Mouse (Mus musculus): ENCODE measurements around the gene Tmem88. TPM values are rescaled to one million over a fixed set of nuclear protein-coding genes. Genes with fewer than 3 reads are reported as not detected.

Tmem88 gene
- polyA plus RNA-seq, 1 experiment from 2014 or later, result 5.9 TPM

DNA sequence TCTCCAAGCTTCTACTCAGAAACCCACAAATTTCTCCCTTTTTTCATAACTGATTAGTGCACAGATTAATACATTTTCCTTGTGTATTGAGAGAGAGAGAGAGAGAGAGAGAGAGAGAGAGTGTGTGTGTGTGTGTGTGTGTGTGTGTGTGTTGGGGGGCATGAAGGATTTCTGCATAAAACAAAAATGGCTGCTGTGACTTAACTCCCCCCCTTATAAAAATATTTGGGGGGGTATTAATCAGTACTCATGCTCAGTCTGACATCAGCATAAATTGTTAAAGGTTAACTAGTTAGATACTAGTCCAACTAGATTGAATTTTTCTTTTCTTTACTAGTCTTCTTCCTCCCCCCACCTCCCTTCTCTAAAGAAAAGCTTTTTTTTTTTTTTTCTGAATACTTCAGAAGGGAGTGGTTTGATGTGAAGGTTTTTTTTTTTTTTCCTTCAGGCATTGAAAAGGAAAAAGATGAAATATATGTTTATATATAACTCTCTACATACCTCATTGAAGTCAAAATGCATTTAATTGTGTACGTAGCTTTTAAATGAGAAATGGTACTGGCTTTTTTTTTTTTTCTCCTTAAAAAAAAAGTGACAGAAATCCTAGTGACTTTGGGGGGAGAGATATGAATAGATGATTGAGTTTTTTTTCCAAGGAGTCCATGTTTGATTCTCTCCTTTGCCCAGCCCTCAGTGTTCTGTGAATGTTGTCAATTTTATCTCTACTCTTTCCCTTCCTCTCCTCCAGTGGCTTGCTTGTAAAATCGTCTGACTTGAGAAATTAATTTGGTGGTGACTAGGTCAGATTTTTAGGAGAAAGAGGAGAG is 27.8 kb downstream of the Tmem88 start:
- H3K9me3 ChIP-seq (replicated peaks; ENCODE audit: control insufficient read depth, low read length, poor library complexity, severe bottlenecking), result no peaks in the 10 kb centered on the region
- ATAC-seq, result no peak
- peak overlapping the region; percentile 96 for H3K4me2 ChIP-seq (ENCODE audit: low read length)
- H3K27ac ChIP-seq (ENCODE audit: low read length), result peak overlapping the region; percentile 100
- peaks cover 29% of the 10 kb centered on the region for H3K4me1 ChIP-seq (ENCODE audit: control insufficient read depth, insufficient read depth, low read length)
- H3K9ac ChIP-seq (ENCODE audit: low read depth, low read length), result peak overlapping the region; percentile 100
- no peaks in the 10 kb centered on the region for H3K27me3 ChIP-seq (ENCODE audit: control insufficient read depth, insufficient read depth, low read depth, low read length)
- no peaks in the 10 kb centered on the region for H3K36me3 ChIP-seq (ENCODE audit: control insufficient read depth, insufficient read depth, low read length)
- peak overlapping the region; percentile 92 for H3K4me3 ChIP-seq (ENCODE audit: low read depth, low read length)
- WGBS, result 13% methylated on average over 2 of the region's 2 CpGs

- Histone ChIP-seq H3K4me3 (ENCODE audit: low read depth, low read length) (peak within 1 kb of the TSS; percentile 92), H3K4me2 (ENCODE audit: low read length) (peak within 1 kb of the TSS; percentile 96), H3K4me1 (ENCODE audit: control insufficient read depth, insufficient read depth, low read length) (peaks cover 37% of the 10 kb centered on the region), H3K27ac (ENCODE audit: low read length) (peak within 1 kb of the TSS; percentile 100), H3K9me3 (replicated peaks; ENCODE audit: control insufficient read depth, low read length, poor library complexity, severe bottlenecking) (no peaks in the 10 kb centered on the region), H3K27me3 (ENCODE audit: control insufficient read depth, insufficient read depth, low read depth, low read length) (no peaks in the 10 kb centered on the region), H3K36me3 (ENCODE audit: control insufficient read depth, insufficient read depth, low read length) (no peaks in the 10 kb centered on the region), H3K9ac (ENCODE audit: low read depth, low read length) (peak within 1 kb of the TSS; percentile 100)
- 4% methylated on average over 8 of the region's 34 CpGs for WGBS
- no peak for ATAC-seq
Measured at GRCm38 (mm10) chr11:69369215-69369989, 28.6 kb downstream of the Tmem88 start, which contains the start of gene Chd3. Chd3 (minus strand) TSS chr11:69369406.

DNA sequence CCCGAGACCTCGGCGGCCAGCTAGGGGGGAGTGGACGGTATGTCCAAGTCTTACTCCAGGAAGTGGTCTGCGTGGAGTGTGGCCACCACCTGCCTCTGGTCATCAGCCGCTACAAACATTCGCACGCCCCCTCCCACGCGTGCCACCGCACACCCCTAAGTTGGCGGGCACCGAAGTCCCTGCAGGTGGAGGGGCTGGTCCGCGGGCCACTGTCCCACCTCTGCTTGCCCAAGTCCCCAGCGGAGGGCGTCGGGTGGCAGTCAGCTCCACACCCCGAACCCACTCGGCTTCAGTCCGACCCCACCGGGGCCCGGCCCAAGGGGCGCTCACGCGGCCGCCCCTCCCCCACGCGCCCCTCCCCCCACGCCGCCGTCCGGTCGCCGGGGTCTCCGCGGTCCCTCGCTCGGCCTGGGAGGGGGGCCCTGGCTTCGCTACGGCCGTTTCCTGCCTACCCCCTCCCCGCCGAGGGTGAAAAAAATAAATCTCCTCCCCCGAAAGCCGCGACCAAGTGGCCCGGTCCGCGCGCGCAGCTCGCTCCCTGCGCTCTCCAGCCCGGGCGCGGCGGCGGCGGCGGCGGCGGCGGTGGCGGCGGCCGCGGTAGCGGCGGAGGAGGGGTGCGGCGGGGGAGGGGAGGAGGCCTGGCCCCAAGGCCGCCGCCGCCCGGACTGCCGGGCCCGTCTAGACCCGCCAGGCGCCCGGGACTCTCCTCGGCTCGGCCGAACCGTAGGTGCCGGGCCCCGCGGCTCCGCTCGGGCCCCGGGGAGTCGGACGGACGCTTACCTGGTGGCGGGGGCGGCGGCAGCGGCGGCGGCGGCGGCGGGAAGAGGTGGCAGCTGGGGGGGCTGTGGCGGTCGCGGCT is 29.4 kb downstream of the Tmem88 start:
- Histone ChIP-seq H3K4me3 (ENCODE audit: low read depth, low read length) (peak overlapping the region; percentile 92), H3K9ac (ENCODE audit: low read depth, low read length) (peak overlapping the region; percentile 100), H3K4me1 (ENCODE audit: control insufficient read depth, insufficient read depth, low read length) (peaks cover 39% of the 10 kb centered on the region), H3K27ac (ENCODE audit: low read length) (peak overlapping the region; percentile 100), H3K9me3 (replicated peaks; ENCODE audit: control insufficient read depth, low read length, poor library complexity, severe bottlenecking) (no peaks in the 10 kb centered on the region), H3K4me2 (ENCODE audit: low read length) (peak overlapping the region; percentile 96), H3K36me3 (ENCODE audit: control insufficient read depth, insufficient read depth, low read length) (0 out of 2 replicates have a peak, but pooled peaks cover under 1% of the 10 kb centered on the region), H3K27me3 (ENCODE audit: control insufficient read depth, insufficient read depth, low read depth, low read length) (no peaks in the 10 kb centered on the region)
- under 1% methylated on average over 46 of the region's 106 CpGs for WGBS
- ATAC-seq, result peak; percentile 6; the same call in 1 of the 2 replicates

DNA sequence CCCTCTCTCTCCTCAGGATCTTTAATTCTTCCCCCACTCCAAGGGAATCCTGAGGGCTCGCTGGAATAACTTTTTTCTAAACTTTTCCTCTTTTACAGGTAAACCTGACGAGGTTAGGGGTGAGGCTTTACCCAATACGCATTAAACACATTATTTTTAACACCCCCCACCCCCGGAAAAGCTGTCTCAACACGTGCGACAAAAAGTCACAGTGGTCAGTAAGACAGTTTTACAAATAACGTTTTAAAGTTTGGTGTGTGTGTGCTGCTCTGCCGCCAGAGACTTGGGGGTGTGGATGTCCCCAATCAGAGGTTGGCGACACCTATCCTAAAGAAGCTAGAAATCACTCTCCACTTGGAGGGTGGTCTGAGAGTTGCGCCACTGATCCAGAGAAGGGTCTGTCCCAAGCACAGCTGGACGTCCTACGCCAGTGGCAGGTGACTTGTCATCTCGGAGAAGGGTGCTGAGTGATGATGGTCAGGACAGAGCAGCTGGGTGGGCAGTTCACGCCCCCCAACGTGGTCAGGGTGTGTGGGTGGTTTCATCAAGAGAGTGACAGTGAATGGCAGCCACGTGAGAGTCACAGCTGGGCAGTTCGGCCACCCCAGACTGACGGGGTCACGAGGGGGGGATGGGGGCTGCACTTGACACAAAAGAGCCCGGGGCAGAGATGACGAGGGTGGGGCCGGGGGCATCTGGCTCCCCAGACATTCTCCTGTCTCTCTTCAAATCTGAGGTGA is 30.2 kb downstream of the Tmem88 start:
- Histone ChIP-seq H3K4me3 (ENCODE audit: low read depth, low read length) (peak overlapping the region; percentile 92), H3K9ac (ENCODE audit: low read depth, low read length) (peak overlapping the region; percentile 100), H3K9me3 (replicated peaks; ENCODE audit: control insufficient read depth, low read length, poor library complexity, severe bottlenecking) (no peaks in the 10 kb centered on the region), H3K4me1 (ENCODE audit: control insufficient read depth, insufficient read depth, low read length) (peaks cover 39% of the 10 kb centered on the region), H3K27ac (ENCODE audit: low read length) (peak overlapping the region; percentile 100), H3K27me3 (ENCODE audit: control insufficient read depth, insufficient read depth, low read depth, low read length) (no peaks in the 10 kb centered on the region), H3K4me2 (ENCODE audit: low read length) (peak overlapping the region; percentile 96), H3K36me3 (ENCODE audit: control insufficient read depth, insufficient read depth, low read length) (0 out of 2 replicates have a peak, but pooled peaks cover 8% of the 10 kb centered on the region)
- ATAC-seq, result peak; percentile 8; the same call in 1 of the 2 replicates
- 1% methylated on average over 22 of the region's 22 CpGs for WGBS

- no peak for ATAC-seq
- Histone ChIP-seq H3K4me3 (ENCODE audit: low read depth, low read length) (peak overlapping the region; percentile 92), H3K9ac (ENCODE audit: low read depth, low read length) (peak overlapping the region; percentile 100), H3K4me1 (ENCODE audit: control insufficient read depth, insufficient read depth, low read length) (peaks cover 36% of the 10 kb centered on the region), H3K27ac (ENCODE audit: low read length) (peak overlapping the region; percentile 100), H3K36me3 (ENCODE audit: control insufficient read depth, insufficient read depth, low read length) (peaks cover 12% of the 10 kb centered on the region; the same call in 1 of the 2 replicates), H3K27me3 (ENCODE audit: control insufficient read depth, insufficient read depth, low read depth, low read length) (no peaks in the 10 kb centered on the region), H3K4me2 (ENCODE audit: low read length) (peak overlapping the region; percentile 96), H3K9me3 (replicated peaks; ENCODE audit: control insufficient read depth, low read length, poor library complexity, severe bottlenecking) (no peaks in the 10 kb centered on the region)
- under 1% methylated on average over 22 of the region's 22 CpGs for WGBS
Measured at GRCm38 (mm10) chr11:69366855-69367615, 31.0 kb downstream of the Tmem88 start.

- H3K4me2 ChIP-seq (ENCODE audit: low read length), result peak overlapping the region; percentile 96
- peak; percentile 76 for ATAC-seq
- H3K9me3 ChIP-seq (replicated peaks; ENCODE audit: control insufficient read depth, low read length, poor library complexity, severe bottlenecking), result no peaks in the 10 kb centered on the region
- H3K4me1 ChIP-seq (ENCODE audit: control insufficient read depth, insufficient read depth, low read length), result peaks cover 29% of the 10 kb centered on the region
- H3K4me3 ChIP-seq (ENCODE audit: low read depth, low read length), result peak overlapping the region; percentile 92
- peak overlapping the region; percentile 100 for H3K9ac ChIP-seq (ENCODE audit: low read depth, low read length)
- no peaks in the 10 kb centered on the region for H3K27me3 ChIP-seq (ENCODE audit: control insufficient read depth, insufficient read depth, low read depth, low read length)
- 0% methylated on average over 26 of the region's 26 CpGs for WGBS
- peak overlapping the region; percentile 100 for H3K27ac ChIP-seq (ENCODE audit: low read length)
- peaks cover 19% of the 10 kb centered on the region for H3K36me3 ChIP-seq (ENCODE audit: control insufficient read depth, insufficient read depth, low read length)
Measured at GRCm38 (mm10) chr11:69366157-69366854, 31.7 kb downstream of the Tmem88 start.

DNA sequence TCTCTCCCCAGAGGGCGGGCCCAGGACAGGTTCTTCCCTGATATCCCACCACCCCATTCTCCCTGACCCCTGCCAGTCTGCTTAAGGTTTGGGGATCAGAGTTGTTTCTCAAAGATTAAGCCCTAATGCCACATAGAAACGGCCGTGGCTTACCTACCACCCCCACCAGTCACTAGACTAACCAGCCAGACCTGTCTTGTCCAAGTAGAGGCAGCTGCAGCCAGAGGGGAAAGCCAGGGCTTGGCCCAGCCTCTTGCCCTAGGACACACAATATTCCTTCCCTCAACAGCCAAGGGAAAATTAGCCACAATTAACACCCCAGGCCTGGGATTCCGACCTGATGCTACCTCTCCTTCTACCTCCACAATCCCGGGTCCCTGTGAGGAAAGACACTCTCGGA is 32.3 kb downstream of the Tmem88 start:
- peaks cover 23% of the 10 kb centered on the region for H3K4me1 ChIP-seq (ENCODE audit: control insufficient read depth, insufficient read depth, low read length)
- peak overlapping the region; percentile 100 for H3K27ac ChIP-seq (ENCODE audit: low read length)
- H3K27me3 ChIP-seq (ENCODE audit: control insufficient read depth, insufficient read depth, low read depth, low read length), result no peaks in the 10 kb centered on the region
- peak; percentile 29 for ATAC-seq
- no peaks in the 10 kb centered on the region for H3K9me3 ChIP-seq (replicated peaks; ENCODE audit: control insufficient read depth, low read length, poor library complexity, severe bottlenecking)
- peaks cover 25% of the 10 kb centered on the region for H3K36me3 ChIP-seq (ENCODE audit: control insufficient read depth, insufficient read depth, low read length)
- 18% methylated on average over 6 of the region's 6 CpGs for WGBS
- H3K4me2 ChIP-seq (ENCODE audit: low read length), result peak overlapping the region; percentile 96
- peak overlapping the region; percentile 92 for H3K4me3 ChIP-seq (ENCODE audit: low read depth, low read length)
- peak overlapping the region; percentile 65 for H3K9ac ChIP-seq (ENCODE audit: low read depth, low read length)

Data from midbrain, embryonic 16.5 days (tissue).